11 mouse cellular contexts compared by ENCODE assay signal in genomic region chr12:83145074-83145473, GRCm38 (mm10).
DNase-seq lines count a peak whose midpoint lies in the region; ATAC-seq and TF ChIP-seq lines count a peak whose summit lies in the region.
"Had no signal": no experiment of that assay in that cellular context is flagged by ENCODE, and none has a peak within 500 bp of the region (broad histone marks: within the 10 kb centered on the region; RNA-seq: fewer than 3 reads in every experiment).

No protein-coding gene starts in this region.

- H3K4me1 ChIP-seq in midbrain, embryonic 13.5 days (replicated peaks): peaks cover 7% of the 10 kb centered on the region
- H3K4me1 ChIP-seq in midbrain, embryonic 16.5 days (ENCODE audit: control insufficient read depth, insufficient read depth, low read length): 0 out of 2 replicates have a peak, but pooled peaks cover 7% of the 10 kb centered on the region
- no peaks in the 10 kb centered on the region for H3K4me1 ChIP-seq in limb, embryonic 10.5 days
- H3K4me1 ChIP-seq in intestine, postnatal 0 days (replicated peaks; ENCODE audit: control insufficient read depth, insufficient read depth, low read length): no peaks in the 10 kb centered on the region

- H3K9ac ChIP-seq in midbrain, embryonic 13.5 days (replicated peaks): no peak overlapping the region
- no peak overlapping the region for H3K9ac ChIP-seq in midbrain, embryonic 16.5 days (ENCODE audit: low read depth, low read length)
- no peak overlapping the region for H3K9ac ChIP-seq in intestine, postnatal 0 days (ENCODE audit: low read depth, low read length)
- H3K9ac ChIP-seq: lung, embryonic 15.5 days had no signal

- H3K36me3 ChIP-seq in midbrain, embryonic 13.5 days: no peaks in the 10 kb centered on the region
- H3K36me3 ChIP-seq in midbrain, embryonic 16.5 days (ENCODE audit: control insufficient read depth, insufficient read depth, low read length): no peaks in the 10 kb centered on the region
- no peaks in the 10 kb centered on the region for H3K36me3 ChIP-seq in limb, embryonic 10.5 days
- H3K36me3 ChIP-seq in intestine, postnatal 0 days (ENCODE audit: control insufficient read depth, insufficient read depth): no peaks in the 10 kb centered on the region
- H3K36me3 ChIP-seq: lung, embryonic 15.5 days had no signal

- no peaks in the 10 kb centered on the region for H3K9me3 ChIP-seq in midbrain, embryonic 13.5 days
- no peaks in the 10 kb centered on the region for H3K9me3 ChIP-seq in midbrain, embryonic 16.5 days (replicated peaks; ENCODE audit: control insufficient read depth, low read length, poor library complexity, severe bottlenecking)
- no peaks in the 10 kb centered on the region for H3K9me3 ChIP-seq in limb, embryonic 10.5 days (replicated peaks)
- no peaks in the 10 kb centered on the region for H3K9me3 ChIP-seq in intestine, postnatal 0 days (ENCODE audit: control insufficient read depth)
- H3K9me3 ChIP-seq: lung, embryonic 15.5 days had no signal

- 73% methylated on average over 3 of the region's 3 CpGs for WGBS in midbrain, embryonic 13.5 days
- 76% methylated on average over 3 of the region's 3 CpGs for WGBS in midbrain, embryonic 16.5 days
- WGBS in limb, embryonic 10.5 days: 84% methylated on average over 3 of the region's 3 CpGs
- WGBS in intestine, postnatal 0 days: 87% methylated on average over 3 of the region's 3 CpGs

- H3K27me3 ChIP-seq in midbrain, embryonic 13.5 days: no peaks in the 10 kb centered on the region
- H3K27me3 ChIP-seq in midbrain, embryonic 16.5 days (ENCODE audit: control insufficient read depth, insufficient read depth, low read depth, low read length): no peaks in the 10 kb centered on the region
- no peaks in the 10 kb centered on the region for H3K27me3 ChIP-seq in limb, embryonic 10.5 days (ENCODE audit: low read depth, poor library complexity, severe bottlenecking)
- no peaks in the 10 kb centered on the region for H3K27me3 ChIP-seq in intestine, postnatal 0 days (replicated peaks; ENCODE audit: control insufficient read depth, insufficient read depth, low read length)
- H3K27me3 ChIP-seq: lung, embryonic 15.5 days had no signal

- DNase-seq in gastrocnemius, adult 18-20 months (ENCODE audit: low spot score): peak; percentile 81
- no peak for DNase-seq in gastrocnemius, postnatal 4 days (ENCODE audit: low spot score in 2 of 2)
- DNase-seq in heart, adult 8-10 months (ENCODE audit: low spot score): peak; percentile 24
- no peak for DNase-seq in limb, embryonic 10.5 days (ENCODE audit: low spot score)
- DNase-seq in c-Kit-positive CD71-positive TER-119-positive erythroid progenitor cells, embryonic 14.5 days (ENCODE audit: low spot score): no peak
- DNase-seq: kidney, adult 11 months had no signal

- TF ChIP-seq CTCF in intestine, postnatal 0 days (IDR thresholded peaks at IDR 0.05; ENCODE audit: low read depth): no peak

- H3K27ac ChIP-seq in midbrain, embryonic 13.5 days: 0 out of 2 replicates have a peak overlapping the region, but pooled peaks have one; percentile 37
- no peak overlapping the region for H3K27ac ChIP-seq in midbrain, embryonic 16.5 days (ENCODE audit: low read length)
- H3K27ac ChIP-seq in limb, embryonic 10.5 days: 0 out of 2 replicates have a peak overlapping the region, but pooled peaks have one; percentile 9
- H3K27ac ChIP-seq in intestine, postnatal 0 days (ENCODE audit: low read depth, low read length): no peak overlapping the region
- H3K27ac ChIP-seq: lung, embryonic 15.5 days had no signal

- no peak overlapping the region for H3K4me2 ChIP-seq in midbrain, embryonic 13.5 days (replicated peaks)
- H3K4me2 ChIP-seq in midbrain, embryonic 16.5 days (ENCODE audit: low read length): no peak overlapping the region
- no peak overlapping the region for H3K4me2 ChIP-seq in intestine, postnatal 0 days (replicated peaks; ENCODE audit: low read depth)
- H3K4me2 ChIP-seq: lung, embryonic 15.5 days had no signal

- no peak for ATAC-seq in midbrain, embryonic 13.5 days
- ATAC-seq in midbrain, embryonic 16.5 days: no peak
- no peak for ATAC-seq in intestine, postnatal 0 days

- H3K4me3 ChIP-seq in midbrain, embryonic 13.5 days (replicated peaks): no peak overlapping the region
- H3K4me3 ChIP-seq in midbrain, embryonic 16.5 days (ENCODE audit: low read depth, low read length): no peak overlapping the region
- H3K4me3 ChIP-seq in limb, embryonic 10.5 days: no peak overlapping the region
- H3K4me3 ChIP-seq in intestine, postnatal 0 days (ENCODE audit: low read depth, low read length): no peak overlapping the region
- H3K4me3 ChIP-seq: lung, embryonic 15.5 days; megakaryocyte, embryonic 14.5 days had no signal

Comparison
In these comparisons a context has a peak if more than half of its experiments do, and no peak if none do; other contexts are left out.
1. DNase-seq: peak in gastrocnemius, adult 18-20 months (single experiment) and heart, adult 8-10 months (single experiment); none in gastrocnemius, postnatal 4 days (0 of 2), limb, embryonic 10.5 days (single experiment) and c-Kit-positive CD71-positive TER-119-positive erythroid progenitor cells, embryonic 14.5 days (single experiment).
2. H3K27ac ChIP-seq: peak in midbrain, embryonic 13.5 days (single experiment) and limb, embryonic 10.5 days (single experiment); none in midbrain, embryonic 16.5 days (single experiment) and intestine, postnatal 0 days (single experiment).